Mouse (Mus musculus) CD4-positive, CD25-positive, alpha-beta regulatory T cell, adult 2 months (primary cell): Measurements from ENCODE around the gene Zfp467.

Source experiments
- DNase-seq: peaks from one replicate; pipeline ENCODE4 v3.0.0-alpha.2; 2012; ENCODE audit warnings: low read depth, low spot score

Gene Zfp467

DNA sequence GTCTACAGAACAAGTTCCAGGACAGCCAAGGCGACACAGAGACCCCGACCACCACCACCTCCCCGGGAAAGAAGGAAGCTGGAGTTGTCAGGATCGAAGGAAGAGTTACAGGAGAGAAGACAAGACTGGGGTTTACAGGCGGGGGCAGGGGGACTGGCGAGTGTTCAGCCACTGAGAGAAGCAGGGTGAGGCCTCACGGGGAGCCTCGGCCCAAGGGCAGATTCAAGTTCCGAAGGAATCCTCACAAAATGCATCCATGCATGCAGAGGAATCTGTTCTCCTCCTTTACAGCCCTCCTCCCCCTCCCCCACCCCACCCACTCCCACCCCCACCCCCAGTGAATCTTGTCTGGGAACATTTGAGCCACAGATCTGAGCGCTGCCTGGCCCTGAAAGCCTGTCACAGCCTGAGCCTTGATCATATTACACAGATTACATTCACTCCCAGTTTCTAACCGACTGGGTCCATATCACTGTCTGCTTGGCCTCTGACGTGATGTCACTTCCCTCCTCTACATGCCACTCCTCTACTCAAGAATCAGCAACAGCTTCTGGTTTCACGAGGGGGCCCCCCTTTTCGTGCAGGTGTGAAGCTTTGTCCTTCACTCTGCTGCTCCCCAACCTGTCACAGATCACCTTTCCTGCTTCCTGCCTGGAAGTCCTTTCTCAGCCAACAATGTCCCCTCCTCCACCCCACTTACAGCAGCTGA lies 5.2 kb downstream of the Zfp467 start:
- DNase-seq, result peak; percentile 22

DNA sequence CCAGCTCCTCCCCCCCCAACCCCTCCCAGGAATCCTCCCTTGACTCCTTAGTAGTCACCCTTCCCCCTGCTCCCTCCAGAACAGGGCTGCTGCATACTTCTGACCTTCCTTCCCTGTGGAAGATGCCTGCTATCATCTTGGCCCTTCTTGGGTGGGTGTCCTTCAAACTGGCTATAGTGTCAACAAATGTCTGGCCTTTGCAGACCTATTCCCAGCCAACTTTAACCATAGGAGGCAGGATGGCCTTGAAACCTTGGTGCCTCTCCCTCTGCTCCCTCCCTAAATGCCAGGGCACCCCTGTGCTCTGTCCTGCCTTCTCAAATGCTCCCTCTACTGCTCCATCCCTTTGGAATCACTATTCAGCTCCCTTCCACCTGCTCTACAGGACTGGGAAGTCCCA lies 6.0 kb downstream of the Zfp467 start:
- DNase-seq, result no peak

DNA sequence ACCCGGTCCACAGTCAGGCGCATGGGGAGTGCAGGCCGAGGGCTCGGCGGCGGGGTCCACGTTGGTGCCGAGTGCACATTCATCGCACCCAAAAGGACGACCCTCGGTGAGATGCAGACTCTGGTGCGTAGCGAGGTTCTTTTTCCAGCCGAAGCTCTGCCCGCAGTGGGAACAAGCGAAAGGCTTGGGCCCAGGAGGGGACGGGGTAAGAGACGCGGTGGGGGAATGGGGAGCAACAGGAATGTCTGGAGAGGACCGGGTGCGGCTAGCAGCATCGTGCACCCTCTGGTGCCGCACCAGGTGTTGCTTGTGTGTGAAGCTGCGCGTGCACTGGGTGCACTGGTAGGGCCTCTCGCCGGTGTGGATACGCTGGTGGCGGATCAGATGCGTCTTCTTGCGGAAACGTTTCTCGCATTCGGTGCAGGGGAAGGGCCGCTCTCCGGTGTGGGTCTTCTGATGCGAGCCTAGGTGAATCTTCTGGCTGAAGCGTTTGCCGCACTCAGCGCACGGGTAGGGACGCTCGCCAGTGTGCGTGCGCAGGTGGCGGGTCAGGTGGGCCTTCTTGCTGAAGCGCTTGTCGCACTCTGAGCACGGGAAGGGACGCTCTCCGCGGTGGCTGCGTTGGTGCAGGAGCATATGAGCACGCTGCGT lies 7.0 kb downstream of the Zfp467 start:
- no peak for DNase-seq

DNA sequence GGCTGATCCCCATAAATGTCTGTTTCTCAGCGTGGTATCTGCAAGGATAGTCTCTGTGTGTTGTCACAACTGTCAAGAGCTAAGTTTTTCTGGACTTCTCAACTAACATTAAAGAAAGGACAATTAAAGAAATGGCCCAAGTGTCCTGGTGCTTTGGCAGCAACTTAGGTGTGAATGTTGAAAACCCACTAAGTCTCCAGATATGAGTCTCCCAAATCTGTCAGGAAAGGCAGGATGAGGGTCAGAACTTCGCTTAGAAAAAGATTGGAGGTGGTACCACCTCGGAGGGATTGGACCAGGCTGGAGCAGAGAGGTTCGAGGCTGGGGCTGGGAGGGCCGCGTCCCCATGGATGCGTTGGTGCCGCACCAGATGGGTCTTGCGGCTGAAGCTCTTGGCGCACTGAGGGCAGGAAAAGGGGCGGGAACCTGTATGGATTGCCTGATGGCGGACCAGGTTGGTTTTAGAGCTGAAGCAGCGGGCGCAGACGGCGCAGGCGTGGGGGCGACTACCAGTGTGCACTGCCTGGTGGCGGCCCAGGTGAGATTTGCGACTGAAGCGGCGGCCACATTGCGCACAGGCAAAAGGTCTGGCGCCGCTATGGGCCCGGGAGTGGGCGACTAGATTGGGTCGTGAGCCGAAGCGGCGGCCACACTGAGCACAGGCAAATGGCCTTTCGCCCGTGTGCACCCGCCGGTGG lies 7.8 kb downstream of the Zfp467 start:
- no peak for DNase-seq

DNA sequence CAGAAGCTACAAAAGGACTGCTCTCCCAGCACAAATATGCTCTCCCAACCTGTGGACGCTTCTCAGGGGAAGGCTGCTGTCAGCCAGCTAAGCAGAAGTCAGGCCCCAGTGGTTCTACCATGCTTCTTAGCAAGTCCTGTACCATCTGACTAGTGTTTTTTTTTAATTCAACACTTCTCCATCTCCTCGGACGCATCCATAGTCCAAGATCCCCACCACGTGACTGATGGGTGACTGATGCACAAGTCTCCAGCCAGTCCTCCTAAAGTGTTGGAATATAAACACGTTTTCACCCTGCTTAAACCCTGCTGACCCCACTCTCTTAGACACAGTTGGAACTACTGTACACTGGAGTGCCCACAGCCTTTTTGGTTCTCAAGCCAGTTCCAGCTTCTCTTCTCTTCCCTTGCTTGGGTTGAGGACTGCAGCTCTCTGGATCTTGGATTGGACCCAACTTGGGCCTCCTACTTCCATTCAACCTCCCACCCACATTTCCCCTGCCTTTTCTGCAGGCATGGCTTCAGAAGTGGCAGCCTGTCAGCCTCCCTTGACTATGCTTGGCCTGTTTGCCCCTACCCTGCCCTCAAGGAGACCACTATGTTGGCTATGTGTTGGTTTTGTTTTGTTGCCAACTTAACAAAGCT lies 9.8 kb downstream of the Zfp467 start:
- DNase-seq, result no peak

DNA sequence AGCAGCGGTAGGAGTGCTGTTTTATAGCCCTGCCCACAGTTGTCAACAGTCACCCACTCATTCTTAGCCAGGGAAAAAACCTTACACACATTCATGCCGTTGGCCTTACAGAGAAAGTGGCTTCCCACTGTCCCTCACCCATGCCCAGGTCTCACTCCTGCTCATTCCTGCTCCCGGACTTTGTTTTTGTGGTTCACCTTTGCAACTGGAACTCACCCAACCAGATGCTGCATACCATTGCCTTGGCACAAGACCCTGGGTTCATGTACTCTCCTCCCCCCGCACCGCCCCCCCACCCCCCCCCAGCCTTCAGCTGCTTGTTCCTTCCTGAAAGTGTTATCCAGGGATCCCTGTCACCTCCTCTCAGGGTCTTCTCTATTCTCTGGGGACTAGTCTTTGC lies 10.5 kb downstream of the Zfp467 start:
- DNase-seq, result no peak

DNA sequence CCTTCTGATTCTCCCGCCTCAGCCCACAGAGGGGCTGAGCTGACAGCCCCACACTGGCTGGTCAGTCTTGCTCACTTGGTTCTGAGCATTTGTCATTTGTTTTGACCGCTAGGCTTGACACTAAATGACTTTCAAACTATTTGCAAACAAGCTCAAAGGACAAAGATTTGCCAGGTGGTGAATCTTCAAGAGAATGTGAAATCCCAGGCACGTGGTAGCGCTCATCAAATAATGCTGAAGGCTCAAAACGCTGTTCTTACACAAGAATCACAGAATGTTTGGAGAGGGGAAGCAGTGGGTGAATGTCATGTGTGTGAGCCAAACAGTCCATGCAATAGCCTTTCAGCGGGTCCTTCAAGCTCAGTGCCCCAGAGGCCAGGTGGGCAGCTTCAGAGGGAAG lies 11.0 kb downstream of the Zfp467 start:
- DNase-seq, result no peak

DNA sequence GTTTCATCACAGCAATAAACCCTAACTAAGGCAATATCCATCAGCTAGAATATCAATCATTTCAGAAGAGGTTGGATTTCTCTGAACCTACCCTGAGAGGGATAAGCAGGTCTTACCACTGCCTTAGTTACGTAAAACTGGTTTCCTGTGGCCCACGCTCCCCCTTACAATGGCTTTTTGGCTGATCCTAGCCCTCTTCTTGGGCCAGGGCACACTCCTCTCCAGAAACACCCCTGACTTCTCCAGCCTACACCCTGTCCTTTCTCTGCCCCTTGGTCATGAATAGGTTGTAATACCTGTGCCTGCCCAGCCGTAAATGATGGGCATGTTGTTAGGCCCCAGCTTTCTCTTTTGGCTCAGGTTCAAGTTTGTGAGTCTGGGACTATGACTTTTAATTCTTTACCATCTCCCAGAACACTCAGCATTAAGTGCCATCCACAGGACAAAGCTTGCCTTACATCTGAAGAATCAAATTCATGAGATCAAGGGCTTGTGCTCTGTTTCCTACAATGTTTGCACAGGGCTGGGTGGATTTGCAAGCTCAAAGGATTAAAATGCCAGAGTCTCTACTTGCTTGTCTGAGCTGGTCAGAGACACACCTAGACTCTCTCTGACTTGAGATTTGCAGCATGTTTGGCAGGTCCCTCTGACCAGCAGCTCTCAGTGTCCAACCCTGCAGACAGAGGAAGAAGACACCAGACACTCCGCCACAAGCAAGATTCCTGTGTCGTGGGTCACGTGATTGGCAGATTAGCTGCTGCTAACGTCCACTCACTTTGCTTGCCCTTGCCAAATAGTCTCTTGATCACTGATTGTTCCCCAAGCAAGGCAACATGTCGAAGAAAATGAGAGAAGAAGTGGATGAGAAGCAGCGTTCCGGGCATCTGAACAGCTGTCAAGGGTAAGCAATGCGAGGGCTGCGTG lies 12.5 kb downstream of the Zfp467 start:
- DNase-seq, result no peak

DNA sequence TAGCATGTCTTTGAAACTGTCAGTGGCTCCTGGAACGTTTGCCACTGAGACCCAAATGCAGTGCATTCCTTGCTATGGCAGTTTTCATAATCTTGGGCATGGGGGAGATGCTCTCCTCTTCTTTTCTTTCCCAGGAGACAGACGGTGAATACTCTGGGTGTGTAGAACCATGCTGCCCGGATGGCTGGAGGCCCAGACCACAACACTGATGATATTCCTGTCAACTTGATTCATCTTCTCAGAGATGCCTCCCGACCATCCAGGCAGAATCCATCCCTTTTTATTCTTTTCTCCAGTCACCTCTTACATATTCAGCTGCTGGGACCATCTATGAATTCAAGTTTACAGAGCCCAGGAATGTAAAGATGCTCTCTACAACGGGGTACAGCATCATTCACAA lies 14.9 kb downstream of the Zfp467 start:
- no peak for DNase-seq

DNA sequence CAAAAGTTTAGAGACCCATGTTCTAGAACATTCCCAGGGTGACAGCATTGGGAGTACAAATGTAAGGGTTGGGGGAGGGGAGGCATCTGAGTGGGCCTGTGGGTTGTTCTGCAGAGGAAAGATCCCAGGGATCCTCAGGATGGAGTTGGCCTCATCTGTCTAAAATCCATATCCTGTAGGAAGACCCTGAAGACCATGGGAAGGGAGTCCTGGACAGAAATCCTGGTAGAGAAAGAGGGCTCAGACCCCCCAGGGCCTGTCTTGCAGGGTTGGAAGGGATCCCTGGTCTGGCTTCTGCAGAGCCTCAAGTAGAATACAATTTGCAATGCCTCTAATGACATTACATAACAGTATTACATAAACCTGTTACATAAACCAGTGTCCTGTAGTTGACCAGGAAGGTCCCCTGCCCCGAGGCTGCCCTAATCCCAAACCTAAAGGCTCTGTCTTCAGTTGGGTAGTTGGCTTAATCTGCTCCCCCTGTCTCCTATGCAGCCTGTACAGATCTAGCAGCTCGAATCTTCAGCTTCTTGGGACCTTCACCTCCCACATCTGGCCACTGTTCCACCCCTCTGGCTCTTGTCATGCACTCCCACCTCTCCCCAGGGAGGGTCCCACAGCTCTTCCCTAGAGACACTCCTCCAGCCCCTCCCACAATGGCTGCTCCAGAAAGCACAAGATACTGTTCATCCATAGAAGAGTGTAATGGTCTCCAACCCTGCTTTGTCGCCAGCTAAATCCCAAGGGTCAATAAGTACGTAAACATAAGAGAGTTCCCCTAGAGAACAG lies 16.7 kb downstream of the Zfp467 start:
- DNase-seq, result no peak

DNA sequence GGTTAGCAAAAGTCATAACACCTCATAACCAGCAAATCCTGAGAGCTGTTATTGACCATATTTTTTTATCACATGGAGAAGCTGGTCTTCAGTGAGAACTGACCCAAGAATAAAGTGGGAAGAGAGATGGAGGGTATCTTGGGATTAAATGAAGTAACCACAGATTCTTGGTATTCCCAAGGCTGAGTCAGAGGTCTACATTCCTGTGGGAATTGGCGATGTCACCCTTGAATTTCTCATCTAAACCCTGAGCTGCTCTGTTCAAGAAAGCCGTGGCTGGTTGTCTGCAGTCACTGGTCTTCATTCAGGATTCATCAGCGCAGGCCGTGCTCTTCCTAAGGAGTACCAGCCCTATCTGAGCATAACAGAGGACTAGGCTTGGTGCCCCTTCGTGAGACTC lies 18.7 kb downstream of the Zfp467 start:
- DNase-seq, result no peak

DNA sequence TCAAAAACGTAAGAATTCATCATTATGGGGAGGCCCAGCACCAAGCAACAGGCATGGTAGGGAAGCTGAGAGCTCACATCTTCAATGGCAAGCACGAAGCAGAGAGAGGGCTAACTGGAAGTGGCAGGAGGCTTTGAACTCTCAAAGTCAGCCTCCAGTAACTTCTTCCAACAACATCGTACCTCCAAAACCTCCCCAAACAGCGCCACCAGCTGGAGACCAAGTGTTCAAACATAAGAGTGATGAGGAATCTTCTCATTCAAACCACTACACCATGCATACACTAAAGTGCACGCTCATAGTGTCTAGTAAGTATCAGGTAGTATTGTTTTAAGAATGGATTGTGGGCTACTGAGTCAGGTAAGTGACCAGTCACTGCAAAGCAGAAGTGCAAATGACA lies 21.6 kb downstream of the Zfp467 start:
- DNase-seq, result peak; percentile 24

DNA sequence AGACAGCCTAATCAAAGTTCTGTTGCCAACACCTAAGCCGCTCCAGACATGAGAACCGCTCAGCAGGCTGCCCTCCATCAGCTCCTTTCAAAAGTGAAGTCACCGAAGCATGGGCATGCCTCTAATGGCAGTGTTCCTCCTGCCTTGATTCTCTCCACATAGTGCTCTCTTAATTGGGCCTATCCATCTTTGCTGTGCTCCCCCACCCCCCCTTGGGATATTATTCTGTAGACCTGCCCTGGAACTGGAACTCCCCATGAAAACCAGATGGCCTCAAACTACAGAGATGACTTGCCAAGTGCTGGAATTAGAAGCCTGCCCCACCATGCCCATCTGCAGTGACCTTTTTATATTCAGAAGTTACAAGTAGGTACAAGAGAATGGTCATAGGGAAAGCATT lies 22.3 kb downstream of the Zfp467 start:
- DNase-seq, result no peak

DNA sequence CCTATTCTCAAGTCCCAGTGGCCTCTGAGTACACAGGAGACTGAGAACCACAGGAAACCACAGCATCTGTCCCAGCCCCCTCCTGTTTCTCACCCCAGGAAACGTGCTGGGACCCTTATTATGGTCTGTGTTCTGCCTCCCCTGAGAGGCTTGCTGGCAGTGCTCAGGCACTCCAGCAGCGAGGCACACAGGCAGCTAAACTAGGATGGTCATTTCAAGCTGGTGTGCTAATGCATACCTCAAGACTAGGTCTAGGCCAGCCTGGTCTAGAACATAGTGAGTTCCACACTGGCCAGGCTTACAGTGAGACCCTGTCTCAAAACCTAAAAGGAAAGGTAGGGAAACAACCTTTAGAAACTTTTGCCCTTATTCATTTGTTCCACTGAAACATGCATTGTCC lies 25.0 kb downstream of the Zfp467 start:
- DNase-seq, result no peak

DNA sequence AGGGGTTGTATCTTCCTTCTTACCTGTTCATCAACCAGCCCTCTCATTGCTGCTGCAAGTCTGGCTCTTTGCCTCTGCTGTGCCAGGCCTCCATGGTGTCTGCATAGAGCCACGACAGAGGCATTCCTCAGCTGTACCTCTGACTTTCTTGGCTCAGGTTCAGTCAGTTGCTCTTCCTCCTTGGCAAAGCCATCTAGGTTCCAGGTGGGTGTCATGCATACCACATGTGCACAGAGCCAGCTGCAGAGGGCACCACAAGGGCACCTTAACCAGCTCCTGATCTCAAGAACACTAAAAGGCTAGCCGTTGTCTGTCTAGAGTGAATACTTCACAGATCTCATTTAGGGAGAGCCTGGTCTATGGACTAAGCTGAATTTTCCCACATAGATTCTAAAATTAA lies 29.1 kb downstream of the Zfp467 start:
- DNase-seq, result no peak

DNA sequence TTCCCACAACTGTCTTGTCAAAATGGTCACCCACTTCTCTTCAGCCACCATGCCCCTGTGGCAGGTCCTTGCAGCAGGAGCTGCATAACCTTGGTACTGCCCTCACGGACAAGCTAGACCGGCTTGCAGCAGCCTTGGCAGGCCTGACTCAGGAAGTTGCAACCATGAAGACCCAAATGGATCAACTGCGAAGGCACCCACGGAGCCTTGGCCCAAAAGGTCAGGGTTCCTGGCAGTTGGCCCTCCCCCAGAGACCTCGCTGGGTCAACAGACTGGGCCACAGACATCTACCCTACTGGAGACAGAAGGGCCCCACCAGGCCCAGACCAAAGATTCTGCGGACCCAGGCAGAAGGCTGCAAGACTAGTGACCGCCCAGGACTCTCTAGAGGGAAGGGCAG lies 30.0 kb downstream of the Zfp467 start:
- DNase-seq, result no peak

DNA sequence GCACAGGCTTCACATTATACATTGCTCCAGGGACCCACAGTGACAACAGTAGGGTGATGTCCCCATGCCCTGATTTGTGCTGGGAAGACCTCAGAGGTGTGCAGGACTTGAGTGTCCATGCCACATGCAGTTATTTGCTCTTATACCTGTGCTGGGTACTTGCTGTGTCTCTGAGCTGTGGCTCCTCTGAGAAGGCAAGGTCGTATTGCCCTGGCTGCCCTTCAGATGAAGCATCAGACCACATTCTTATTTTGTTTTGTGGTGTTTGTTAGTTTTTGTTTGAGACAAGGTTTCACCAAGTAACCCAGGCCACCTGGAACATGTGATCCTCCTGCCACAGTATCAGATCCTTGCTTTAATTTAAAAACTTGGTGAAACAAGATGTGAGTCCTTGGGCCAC lies 30.7 kb downstream of the Zfp467 start:
- no peak for DNase-seq

DNA sequence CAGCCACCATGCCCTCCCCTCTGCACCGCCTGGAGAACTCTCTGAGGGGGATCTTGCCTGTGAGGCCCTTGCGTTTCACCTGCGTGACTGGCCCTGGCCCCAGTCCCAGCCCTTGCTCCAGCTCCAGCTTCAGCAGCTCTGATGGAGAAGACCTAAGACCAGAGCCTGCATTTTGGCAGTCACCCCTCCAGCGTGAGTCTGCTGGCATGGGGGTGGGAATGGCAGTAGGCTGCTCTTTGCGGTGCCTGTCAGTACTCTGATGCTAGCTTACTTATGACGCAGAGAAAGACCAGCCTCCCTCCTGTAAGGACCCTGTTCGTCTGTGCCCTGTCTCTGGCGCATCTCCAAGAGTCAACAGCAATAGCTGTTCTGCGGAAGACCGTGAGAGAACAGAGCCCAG lies 32.5 kb downstream of the Zfp467 start:
- no peak for DNase-seq

DNA sequence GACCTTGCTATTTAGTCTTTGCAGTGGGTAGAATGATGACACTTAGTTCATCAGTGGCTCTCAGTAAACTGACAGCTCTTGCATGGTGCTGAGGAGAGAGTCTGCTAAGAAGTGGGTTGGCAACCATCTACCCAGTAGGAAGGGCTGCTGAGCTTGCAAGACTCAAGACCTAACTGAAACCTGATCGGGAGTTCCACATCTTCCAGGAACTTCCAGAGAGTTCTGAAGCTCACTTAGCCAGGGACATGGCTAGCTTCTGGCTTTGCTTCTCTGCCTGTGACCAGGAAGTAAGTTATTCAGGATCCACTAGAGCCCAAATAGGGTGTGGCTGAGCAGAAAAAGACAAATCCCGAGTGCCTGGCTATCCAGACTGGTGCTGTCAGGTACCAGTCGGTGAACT lies 33.0 kb downstream of the Zfp467 start:
- no peak for DNase-seq

DNA sequence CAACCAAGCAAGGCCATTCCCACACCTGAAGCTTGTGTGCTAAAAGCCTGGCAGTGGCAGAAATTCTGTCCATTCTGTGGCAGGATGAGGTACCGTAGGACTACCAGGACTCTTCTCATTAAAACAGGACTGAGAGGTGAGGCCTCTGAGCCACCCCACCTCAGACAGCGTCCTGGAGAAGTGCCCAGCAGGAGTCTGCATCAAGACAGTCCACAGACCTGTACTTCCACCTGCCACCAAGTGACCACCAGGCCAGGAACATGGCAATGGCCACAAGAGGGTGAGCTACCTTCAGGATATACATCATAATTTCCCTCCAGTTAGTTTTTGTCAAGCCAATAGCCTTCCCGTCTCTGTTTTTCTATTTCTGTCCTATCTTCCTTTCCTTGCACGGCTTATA lies 33.5 kb downstream of the Zfp467 start:
- DNase-seq, result no peak
